Mouse (Mus musculus): ENCODE measurements at regions not wholly inside any gene's neighbourhood (a gene's known extent, or its start where the extent isn't known, plus 50 kb on each side); places are given as distances from the start of the nearest gene placed in this dataset.

GRCm38 (mm10) chr14:28781660-28782059 is 236.3 kb upstream of the Lrtm1 start:
- TF ChIP-seq EP300 (optimal IDR thresholded peaks at IDR 0.05) (no peak), CTCF (IDR thresholded peaks at IDR 0.05; ENCODE audit: low read depth) (no peak)
